Mouse (Mus musculus) MEL (cell line): Measurements from ENCODE around the gene Dpy19l1. TPM values are rescaled to one million over a fixed set of nuclear protein-coding genes. Genes with fewer than 3 reads are reported as not detected.

ENCODE experiments used
- DNase-seq: peaks from one replicate; pipeline ENCODE4 v3.0.0; 2011; ENCODE audit warnings: low read depth, low spot score
- H3K27ac ChIP-seq: 2 replicates; pipeline ENCODE4 v1.5.1; 2012; ENCODE audit warnings: low read depth, mild to moderate bottlenecking, control low read depth, low read length, moderate library complexity; ENCODE audit not compliant: control insufficient read depth
- H3K27me3 ChIP-seq, 2 experiments: fragments of 150-350 bp in 1 of 2; sonication (generic) in 1 of 2; 2 replicates each; pipeline ENCODE4 v1.6.1; 2012; ENCODE audit warnings: low read length in 2 of 2, mild to moderate bottlenecking in 2 of 2, improper control_type of control experiment in 1 of 2, moderate library complexity in 1 of 2; ENCODE audit not compliant: insufficient read depth in 2 of 2, control insufficient read depth in 1 of 2
- H3K36me3 ChIP-seq, 2 experiments: 2 replicates each; pipeline ENCODE4 v1.6.1; 2012 to 2014; ENCODE audit warnings: low read length in 2 of 2, improper control_type of control experiment in 1 of 2, inconsistent platforms in 1 of 2, mild to moderate bottlenecking in 1 of 2; ENCODE audit not compliant: insufficient read depth in 2 of 2, control insufficient read depth in 1 of 2
- H3K4me1 ChIP-seq, 2 experiments: fragments of 150-350 bp in 1 of 2; sonication (generic) in 1 of 2; 2 replicates each; pipeline ENCODE4 v1.6.1; 2012; ENCODE audit warnings: low read length in 2 of 2, improper control_type of control experiment in 1 of 2, mild to moderate bottlenecking in 1 of 2; ENCODE audit not compliant: insufficient read depth in 2 of 2, control insufficient read depth in 1 of 2
- H3K4me3 ChIP-seq, 2 experiments: fragments of 150-350 bp in 1 of 2; sonication (generic) in 1 of 2; 2 replicates each; pipeline ENCODE4 v1.5.1; 2012; ENCODE audit warnings: low read depth in 2 of 2, low read length in 2 of 2, mild to moderate bottlenecking in 2 of 2, moderate library complexity in 2 of 2, control low read depth in 1 of 2, improper control_type of control experiment in 1 of 2; ENCODE audit not compliant: control insufficient read depth in 1 of 2, insufficient read depth in 1 of 2
- H3K79me2 ChIP-seq: 2 replicates; pipeline ENCODE4 v1.6.1; 2012; ENCODE audit warnings: mild to moderate bottlenecking, low read length, moderate library complexity; ENCODE audit not compliant: control insufficient read depth, poor library complexity, insufficient read depth
- H3K9ac ChIP-seq: 2 replicates; pipeline ENCODE4 v1.6.1; 2012; ENCODE audit warnings: low read depth, mild to moderate bottlenecking, control low read depth, low read length, moderate library complexity; ENCODE audit not compliant: control insufficient read depth, poor library complexity, severe bottlenecking
- H3K9me3 ChIP-seq: fragments of 150-350 bp; sonication (generic); replicated peaks from 2 replicates; pipeline ENCODE4 v1.6.1; 2012; ENCODE audit warnings: mild to moderate bottlenecking, low read length, improper control_type of control experiment, moderate library complexity; ENCODE audit not compliant: insufficient read depth
- CHD1 ChIP-seq: IDR thresholded peaks from 2 replicates; pipeline ENCODE4 v1.6.1; 2012; ENCODE audit warnings: low read depth, mild to moderate bottlenecking, inconsistent platforms, low read length, improper control_type of control experiment
- CTCF ChIP-seq, 3 experiments: IDR thresholded peaks in 2 of 3; conservative IDR thresholded peaks in 1 of 3; 2 replicates each; pipeline ENCODE4 v1.5.1; 2011 to 2012; ENCODE audit warnings: low read length in 3 of 3, low read depth in 2 of 3, mild to moderate bottlenecking in 2 of 3, improper control_type of control experiment in 1 of 3, inconsistent platforms in 1 of 3, mixed read lengths in 1 of 3, moderate library complexity in 1 of 3; ENCODE audit not compliant: control insufficient read depth in 1 of 3, insufficient read depth in 1 of 3, poor library complexity in 1 of 3, severe bottlenecking in 1 of 3
- ELF1 ChIP-seq: IDR thresholded peaks from 2 replicates; pipeline ENCODE4 v1.6.1; 2014; ENCODE audit warnings: low read depth, mild to moderate bottlenecking, inconsistent platforms, low read length, improper control_type of control experiment, moderate library complexity
- ETS1 ChIP-seq: IDR thresholded peaks from 2 replicates; pipeline ENCODE4 v1.6.1; 2012; ENCODE audit warnings: low read depth, mild to moderate bottlenecking, inconsistent platforms, low read length, improper control_type of control experiment, moderate library complexity
- GABPA ChIP-seq: IDR thresholded peaks from 2 replicates; pipeline ENCODE4 v1.6.1; 2012; ENCODE audit warnings: low read depth, mild to moderate bottlenecking, inconsistent platforms, low read length, improper control_type of control experiment, moderate library complexity
- JUND ChIP-seq: IDR thresholded peaks from 2 replicates; pipeline ENCODE4 v1.6.1; 2011; ENCODE audit warnings: low read depth, mild to moderate bottlenecking, improper control_type of control experiment, low read length
- KAT2A ChIP-seq: conservative IDR thresholded peaks from 2 replicates; pipeline ENCODE4 v1.6.1; 2012; ENCODE audit warnings: low read depth, low read length, improper control_type of control experiment, inconsistent platforms
- MAFK ChIP-seq: IDR thresholded peaks from 2 replicates; pipeline ENCODE4 v1.6.1; 2011; ENCODE audit warnings: low read depth, mild to moderate bottlenecking, low read length, improper control_type of control experiment, borderline replicate concordance
- MXI1 ChIP-seq: IDR thresholded peaks from 2 replicates; pipeline ENCODE4 v1.6.1; 2011; ENCODE audit warnings: mild to moderate bottlenecking, low read depth, low read length, improper control_type of control experiment
- MYB ChIP-seq: IDR thresholded peaks from 2 replicates; pipeline ENCODE4 v1.6.1; 2011; ENCODE audit warnings: mild to moderate bottlenecking, low read depth, low read length, improper control_type of control experiment
- MYC ChIP-seq: IDR thresholded peaks from 2 replicates; pipeline ENCODE4 v1.6.1; 2011; ENCODE audit warnings: low read depth, mild to moderate bottlenecking, low read length, improper control_type of control experiment, moderate library complexity
- POLR2A ChIP-seq, 2 experiments: IDR thresholded peaks; 2 replicates each; pipeline ENCODE4 v1.6.1; 2011 to 2012; ENCODE audit warnings: low read length in 2 of 2, mild to moderate bottlenecking in 2 of 2, control low read depth in 1 of 2, improper control_type of control experiment in 1 of 2, low read depth in 1 of 2, moderate library complexity in 1 of 2; ENCODE audit not compliant: control insufficient read depth in 1 of 2, insufficient read depth in 1 of 2, poor library complexity in 1 of 2
- POLR2AphosphoS2 ChIP-seq: IDR thresholded peaks from 2 replicates; pipeline ENCODE4 v1.6.1; 2011; ENCODE audit warnings: low read length, improper control_type of control experiment
- POLR2AphosphoS5 ChIP-seq: IDR thresholded peaks from 2 replicates; pipeline ENCODE4 v1.6.1; 2012; ENCODE audit warnings: low read depth, borderline replicate concordance, mild to moderate bottlenecking, inconsistent platforms, low read length, moderate library complexity, mixed read lengths
- RAD21 ChIP-seq: IDR thresholded peaks from 2 replicates; pipeline ENCODE4 v1.6.1; 2011; ENCODE audit warnings: mild to moderate bottlenecking, low read depth, low read length, improper control_type of control experiment
- RCOR1 ChIP-seq: IDR thresholded peaks from 2 replicates; pipeline ENCODE4 v1.6.1; 2012; ENCODE audit warnings: low read depth, mild to moderate bottlenecking, inconsistent platforms, low read length, improper control_type of control experiment
- SMC3 ChIP-seq: IDR thresholded peaks from 2 replicates; pipeline ENCODE4 v1.6.1; 2011; ENCODE audit warnings: low read depth, low read length, improper control_type of control experiment
- TAL1 ChIP-seq: IDR thresholded peaks from 2 replicates; pipeline ENCODE4 v1.6.1; 2012; ENCODE audit warnings: mild to moderate bottlenecking, inconsistent platforms, low read length, moderate library complexity, mixed read lengths
- USF1 ChIP-seq: IDR thresholded peaks from 2 replicates; pipeline ENCODE4 v1.6.1; 2014; ENCODE audit warnings: low read depth, mild to moderate bottlenecking, inconsistent platforms, low read length, improper control_type of control experiment, moderate library complexity
- ZMIZ1 ChIP-seq: IDR thresholded peaks from 2 replicates; pipeline ENCODE4 v1.6.1; 2012; ENCODE audit warnings: low read depth, mild to moderate bottlenecking, inconsistent platforms, low read length, improper control_type of control experiment, moderate library complexity
- polyA plus RNA-seq, 2 experiments: library from polyadenylated mRNA; stranded (reverse) in 1 of 2; unstranded in 1 of 2; fragments of >175 nt in 1 of 2; fragments of >200 nt in 1 of 2; gene quantifications; 2 replicates each; pipeline versions ENCODE4 v1.2.1 to v1.2.4; 2012; ENCODE audit warnings: low replicate concordance in 2 of 2, low read depth in 1 of 2; ENCODE audit not compliant: insufficient read length in 2 of 2, insufficient read depth in 1 of 2, missing spikeins in 1 of 2
- total RNA-seq: library from RNA; depleted of rRNA; stranded (reverse); fragments of 300-350 nt; gene quantifications from 2 replicates; pipeline ENCODE4 v1.2.3, GENCODE M21; 2012

Dpy19l1 gene
- total and polyA plus RNA-seq, 3 experiments: 26.9 to 71.6 (median 35.3) TPM

- no peak overlapping the region for H3K9ac ChIP-seq
- TF ChIP-seq SMC3: no peak
- no peak for TF ChIP-seq POLR2A (IDR thresholded peaks at IDR 0.05; ENCODE audit: control insufficient read depth in 1 of 2, insufficient read depth in 1 of 2, low read depth in 1 of 2, low read length in 2 of 2, poor library complexity in 1 of 2)
- TF ChIP-seq GABPA: no peak
- TF ChIP-seq USF1: no peak
- no peak for TF ChIP-seq ELF1
- TF ChIP-seq TAL1: no peak
- no peak for TF ChIP-seq CHD1
- no peak for TF ChIP-seq ZMIZ1
- no peak for TF ChIP-seq JUND
- TF ChIP-seq POLR2AphosphoS2: no peak
- no peak for TF ChIP-seq RAD21
- TF ChIP-seq MYB: no peak
- TF ChIP-seq MYC: no peak
- no peak for TF ChIP-seq MAFK
- TF ChIP-seq ETS1: no peak
- TF ChIP-seq MXI1: no peak
- no peak for TF ChIP-seq KAT2A
- TF ChIP-seq POLR2AphosphoS5: no peak
- no peak for TF ChIP-seq CTCF (IDR thresholded peaks at IDR 0.05 in 2 of 3, conservative IDR thresholded peaks at IDR 0.05 in 1 of 3; ENCODE audit: control insufficient read depth in 1 of 3, insufficient read depth in 1 of 3, low read depth in 2 of 3, low read length in 3 of 3, poor library complexity in 1 of 3, severe bottlenecking in 1 of 3)
- no peak for TF ChIP-seq RCOR1
- H3K9me3 ChIP-seq: no peaks in the 10 kb centered on the region
- H3K36me3 ChIP-seq: no peaks in the 10 kb centered on the region
- DNase-seq: no peak
- H3K4me3 ChIP-seq: no peak overlapping the region
- no peaks in the 10 kb centered on the region for H3K27me3 ChIP-seq
- no peaks in the 10 kb centered on the region for H3K4me1 ChIP-seq
- no peaks in the 10 kb centered on the region for H3K79me2 ChIP-seq
- H3K27ac ChIP-seq: no peak overlapping the region
These were observed 8.6 kb upstream of the Dpy19l1 start for GRCm38 (mm10) chr9:24511371-24512120.

- H3K79me2 ChIP-seq: no peaks in the 10 kb centered on the region
- H3K9me3 ChIP-seq: no peaks in the 10 kb centered on the region
- no peak overlapping the region for H3K27ac ChIP-seq
- peaks cover 0 to 5% of the 10 kb centered on the region in 2 experiments; a peak in 2 of 4 replicates for H3K4me1 ChIP-seq
- no peak overlapping the region for H3K4me3 ChIP-seq
- H3K9ac ChIP-seq: no peak overlapping the region
- TF ChIP-seq POLR2A (IDR thresholded peaks at IDR 0.05; ENCODE audit: control insufficient read depth in 1 of 2, insufficient read depth in 1 of 2, low read depth in 1 of 2, low read length in 2 of 2, poor library complexity in 1 of 2): no peak
- TF ChIP-seq, all 39 proteins: peak for 0
- H3K27me3 ChIP-seq: no peaks in the 10 kb centered on the region
- no peak for DNase-seq
- peaks cover 0 to 8% of the 10 kb centered on the region in 2 experiments; a peak in 2 of 4 replicates for H3K36me3 ChIP-seq
These were observed 5.9 kb upstream of the Dpy19l1 start for GRCm38 (mm10) chr9:24508880-24509279.
